Mouse (Mus musculus) liver, embryonic 16.5 days (tissue): ENCODE data around the gene Phb2. TPM values are rescaled to one million over a fixed set of nuclear protein-coding genes. Genes with fewer than 3 reads are reported as not detected.

Experiments
- ATAC-seq: fragments of 200-750 bp; cut with Nextera tagmentation; 2 replicates; pipeline ENCODE4 v1.8.0; 2017; ENCODE audit warnings: low read depth, mild to moderate bottlenecking, moderate number of reproducible peaks, moderate library complexity
- H3K27ac ChIP-seq: fragments of 300-500 bp; sonication (generic); 2 replicates; pipeline ENCODE4 v1.5.1; 2014; ENCODE audit warnings: mild to moderate bottlenecking, low read length
- H3K27me3 ChIP-seq: fragments of 300-500 bp; sonication (generic); 2 replicates; pipeline ENCODE4 v1.6.1; 2014; ENCODE audit warnings: low read depth, low read length, mixed read lengths; ENCODE audit not compliant: control insufficient read depth, insufficient read depth
- H3K36me3 ChIP-seq: fragments of 300-500 bp; sonication (generic); 2 replicates; pipeline ENCODE4 v1.6.1; 2014; ENCODE audit warnings: mild to moderate bottlenecking; ENCODE audit not compliant: control insufficient read depth, insufficient read depth
- H3K4me1 ChIP-seq: fragments of 300-500 bp; sonication (generic); 2 replicates; pipeline ENCODE4 v1.6.1; 2014; ENCODE audit warnings: low read depth, low read length, mixed read lengths; ENCODE audit not compliant: control insufficient read depth
- H3K4me2 ChIP-seq: fragments of 300-500 bp; sonication (generic); 2 replicates; pipeline ENCODE4 v1.6.1; 2014; ENCODE audit warnings: low read depth, low read length, mixed read lengths
- H3K4me3 ChIP-seq: fragments of 300-500 bp; sonication (generic); 2 replicates; pipeline ENCODE4 v1.5.1; 2014; ENCODE audit warnings: low read depth, mild to moderate bottlenecking, low read length
- H3K9ac ChIP-seq: fragments of 300-500 bp; sonication (generic); 2 replicates; pipeline ENCODE4 v1.6.1; 2014; ENCODE audit warnings: low read depth, low read length
- H3K9me3 ChIP-seq: fragments of 300-500 bp; sonication (generic); replicated peaks from 2 replicates; pipeline ENCODE4 v1.6.1; 2016; ENCODE audit warnings: low read length; ENCODE audit not compliant: control insufficient read depth
- WGBS: fragments of 180-500 bp; shearing (Covaris S2); extraction: QIAGEN DNeasy Blood & Tissue Kit; methylation state at CpG from one replicate; pipeline ENCODE4 v1.1.7; 2014; ENCODE audit not compliant: insufficient replicate concordance; 5-methylcytosine and 5-hydroxymethylcytosine counted together
- polyA plus RNA-seq: library from polyadenylated mRNA; unstranded; fragments of >200 nt; fragmentation: Nextera tagmentation; extraction: Ambion mirVana; gene quantifications from 2 replicates; pipeline ENCODE4 v1.2.1, GENCODE M21; 2015

Phb2 gene
- polyA plus RNA-seq, 1 experiment from 2014 or later = 206 TPM

- Histone ChIP-seq H3K4me1 (no peaks in the 10 kb centered on the region; the same call in 1 of the 2 replicates), H3K4me2 (no peak overlapping the region), H3K9me3 (no peaks in the 10 kb centered on the region), H3K27me3 (no peaks in the 10 kb centered on the region), H3K36me3 (peaks cover 58% of the 10 kb centered on the region), H3K4me3 (no peak overlapping the region), H3K27ac (peak overlapping the region; percentile 12; the same call in 1 of the 2 replicates), H3K9ac (no peak overlapping the region)
- ATAC-seq = peak; percentile 52
- WGBS = 77% methylated on average over 11 of the region's 11 CpGs
Measured at GRCm38 (mm10) chr6:124699962-124700610, 12.1 kb upstream of the Phb2 start.

DNA sequence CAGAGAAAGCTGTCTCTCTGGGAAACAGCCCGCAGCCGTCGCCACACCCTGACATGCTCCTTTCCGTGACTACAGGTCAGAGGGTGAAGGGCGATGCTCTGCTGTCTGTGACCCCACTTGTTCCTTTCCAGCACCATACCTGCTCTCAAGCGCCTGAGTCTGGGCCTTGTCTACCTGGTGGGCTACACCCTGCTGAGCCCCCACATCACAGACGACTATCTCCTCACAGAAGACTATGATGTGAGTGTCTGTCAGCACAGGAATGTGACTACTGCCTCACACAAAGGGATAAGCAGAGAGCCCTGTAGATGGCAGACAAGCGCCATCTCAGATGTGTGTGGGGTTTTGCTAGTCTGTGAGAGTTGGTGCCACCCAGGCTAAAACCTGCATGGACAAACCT lies 10.8 kb upstream of the Phb2 start:
- Histone ChIP-seq H3K4me3 (no peak overlapping the region), H3K4me1 (no peaks in the 10 kb centered on the region; the same call in 1 of the 2 replicates), H3K27ac (no peak overlapping the region), H3K27me3 (no peaks in the 10 kb centered on the region), H3K4me2 (no peak overlapping the region), H3K36me3 (peaks cover 65% of the 10 kb centered on the region), H3K9me3 (no peaks in the 10 kb centered on the region), H3K9ac (no peak overlapping the region)
- WGBS = 80% methylated on average over 8 of the region's 8 CpGs
- ATAC-seq = no peak

DNA sequence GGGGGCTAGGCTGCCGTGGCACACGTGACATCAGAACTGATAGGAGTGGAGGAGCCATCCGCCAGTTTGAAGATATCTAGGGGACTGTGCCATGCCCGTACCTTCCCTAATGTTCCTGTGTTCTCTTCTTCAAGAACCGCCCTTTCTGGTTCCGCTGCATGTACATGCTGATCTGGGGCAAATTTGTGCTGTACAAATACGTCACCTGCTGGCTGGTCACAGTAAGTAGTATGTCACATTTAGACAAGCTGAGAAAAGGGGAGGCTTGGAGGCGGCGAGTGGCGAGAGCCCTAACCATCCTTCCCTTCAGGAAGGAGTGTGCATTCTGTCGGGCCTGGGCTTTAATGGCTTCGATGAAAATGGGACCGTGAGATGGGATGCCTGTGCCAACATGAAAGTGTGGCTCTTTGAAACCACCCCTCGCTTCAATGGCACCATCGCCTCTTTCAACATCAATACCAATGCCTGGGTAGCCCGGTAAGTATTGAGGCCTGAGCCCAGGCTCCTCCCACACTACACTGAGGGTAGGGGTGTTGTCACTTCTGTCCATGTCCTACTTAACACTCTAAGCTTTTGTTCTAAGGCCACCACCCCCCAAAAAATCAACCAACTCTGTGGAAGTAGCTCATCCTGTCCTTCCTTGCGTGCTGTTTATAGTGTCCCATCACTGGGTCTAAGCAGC lies 9.9 kb upstream of the Phb2 start:
- Histone ChIP-seq H3K27ac (no peak overlapping the region), H3K36me3 (peaks cover 66% of the 10 kb centered on the region), H3K4me3 (no peak overlapping the region), H3K4me1 (no peaks in the 10 kb centered on the region; the same call in 1 of the 2 replicates), H3K9me3 (no peaks in the 10 kb centered on the region), H3K4me2 (no peak overlapping the region), H3K9ac (no peak overlapping the region), H3K27me3 (no peaks in the 10 kb centered on the region)
- 81% methylated on average over 17 of the region's 17 CpGs for WGBS
- ATAC-seq = peak; percentile 4; the same call in 1 of the 2 replicates

GRCm38 (mm10) chr6:124702784-124703103 lies 9.4 kb upstream of the Phb2 start:
- 54% methylated on average over 3 of the region's 3 CpGs for WGBS
- no peaks in the 10 kb centered on the region for H3K9me3 ChIP-seq
- H3K9ac ChIP-seq = no peak overlapping the region
- H3K36me3 ChIP-seq = peaks cover 71% of the 10 kb centered on the region
- peak; percentile 44; the same call in 1 of the 2 replicates for ATAC-seq
- no peak overlapping the region for H3K4me2 ChIP-seq
- H3K4me3 ChIP-seq = no peak overlapping the region
- no peaks in the 10 kb centered on the region for H3K27me3 ChIP-seq
- no peak overlapping the region for H3K27ac ChIP-seq
- H3K4me1 ChIP-seq = no peaks in the 10 kb centered on the region; the same call in 1 of the 2 replicates

- Histone ChIP-seq H3K27me3 (no peaks in the 10 kb centered on the region), H3K4me2 (no peak overlapping the region), H3K27ac (no peak overlapping the region), H3K9me3 (no peaks in the 10 kb centered on the region), H3K9ac (no peak overlapping the region), H3K4me1 (peaks cover 4% of the 10 kb centered on the region; the same call in 1 of the 2 replicates), H3K4me3 (no peak overlapping the region), H3K36me3 (peaks cover 74% of the 10 kb centered on the region)
- ATAC-seq = no peak
- 37% methylated on average over 7 of the region's 7 CpGs for WGBS
Measured at GRCm38 (mm10) chr6:124703789-124704188, 8.3 kb upstream of the Phb2 start.

DNA sequence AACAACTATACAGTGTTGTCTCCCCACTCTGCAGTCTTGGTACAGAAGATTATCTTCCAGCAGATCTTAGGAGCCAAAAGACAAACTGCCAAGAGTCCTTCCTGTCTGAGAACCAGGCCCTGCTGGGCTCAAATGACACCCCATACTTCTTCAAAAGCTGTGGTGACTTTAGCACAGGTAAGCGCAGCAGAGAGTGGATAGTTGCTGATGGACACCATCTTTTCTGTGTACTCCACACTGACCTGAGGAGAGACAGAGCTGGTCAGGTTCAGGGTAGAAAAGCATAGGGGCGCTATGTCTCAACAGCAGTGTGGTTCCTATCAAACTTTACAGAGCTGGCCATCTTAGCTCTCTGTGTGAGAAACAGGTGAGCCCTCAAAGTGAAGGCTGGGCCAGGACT lies 7.7 kb upstream of the Phb2 start:
- Histone ChIP-seq H3K27me3 (no peaks in the 10 kb centered on the region), H3K9ac (no peak overlapping the region), H3K4me2 (no peak overlapping the region), H3K4me1 (peaks cover 6% of the 10 kb centered on the region), H3K4me3 (no peak overlapping the region), H3K9me3 (no peaks in the 10 kb centered on the region), H3K27ac (no peak overlapping the region), H3K36me3 (peaks cover 69% of the 10 kb centered on the region)
- 82% methylated on average over 2 of the region's 2 CpGs for WGBS
- ATAC-seq = no peak

GRCm38 (mm10) chr6:124706061-124706627 lies 6.0 kb upstream of the Phb2 start:
- no peak for ATAC-seq
- Histone ChIP-seq H3K27ac (no peak overlapping the region), H3K4me2 (no peak overlapping the region), H3K4me3 (no peak overlapping the region), H3K27me3 (no peaks in the 10 kb centered on the region), H3K9me3 (no peaks in the 10 kb centered on the region), H3K9ac (no peak overlapping the region), H3K4me1 (peaks cover 19% of the 10 kb centered on the region), H3K36me3 (peaks cover 58% of the 10 kb centered on the region)
- WGBS = 74% methylated on average over 5 of the region's 5 CpGs

DNA sequence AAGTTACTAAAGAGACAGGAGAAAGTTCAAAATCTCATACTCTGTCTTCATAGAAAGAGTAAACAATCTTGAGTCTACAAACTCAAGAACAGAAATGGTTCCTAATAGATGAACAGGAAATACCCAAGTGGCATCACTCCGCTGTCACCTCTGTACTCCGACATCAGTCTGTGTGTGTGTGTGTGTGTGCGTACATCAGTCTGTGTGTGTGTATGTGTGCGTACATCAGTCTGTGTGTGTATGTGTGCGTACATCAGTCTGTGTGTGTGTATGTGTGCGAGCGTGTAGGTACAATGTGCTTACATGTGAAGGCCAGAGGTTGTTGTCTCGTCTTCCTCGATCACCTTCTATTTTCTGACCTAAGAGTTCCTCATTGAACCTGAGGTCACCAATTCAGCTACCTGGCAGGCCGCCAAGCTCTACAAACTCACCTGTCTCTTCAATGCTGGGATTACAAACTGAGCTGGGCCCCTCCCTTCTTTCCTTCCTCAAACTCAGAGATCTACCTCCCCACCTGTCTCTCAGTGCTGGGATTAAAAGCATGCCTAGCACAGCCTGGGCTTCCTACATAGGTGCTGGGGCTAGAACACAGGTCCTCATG lies 3.7 kb upstream of the Phb2 start:
- peaks cover 27% of the 10 kb centered on the region for H3K4me1 ChIP-seq
- no peak overlapping the region for H3K4me2 ChIP-seq
- no peak overlapping the region for H3K4me3 ChIP-seq
- H3K27me3 ChIP-seq = no peaks in the 10 kb centered on the region
- no peak for ATAC-seq
- 84% methylated on average over 10 of the region's 10 CpGs for WGBS
- H3K9me3 ChIP-seq = no peaks in the 10 kb centered on the region
- no peak overlapping the region for H3K27ac ChIP-seq
- no peak overlapping the region for H3K9ac ChIP-seq
- H3K36me3 ChIP-seq = peaks cover 38% of the 10 kb centered on the region

GRCm38 (mm10) chr6:124712918-124713317 lies 782 bp downstream of the Phb2 start:
- Histone ChIP-seq H3K9ac (peak overlapping the region; percentile 85), H3K4me3 (peak overlapping the region; percentile 98), H3K27ac (peak overlapping the region; percentile 93), H3K27me3 (no peaks in the 10 kb centered on the region), H3K9me3 (no peaks in the 10 kb centered on the region), H3K4me1 (peaks cover 37% of the 10 kb centered on the region), H3K4me2 (peak overlapping the region; percentile 82), H3K36me3 (peaks cover 39% of the 10 kb centered on the region)
- ATAC-seq = no peak
- 8% methylated on average over 11 of the region's 11 CpGs for WGBS
